Mouse (Mus musculus) limb, embryonic 12.5 days (tissue): ENCODE data around the gene Gm38431. TPM values are rescaled to one million over a fixed set of nuclear protein-coding genes. Genes with fewer than 3 reads are reported as not detected.

ENCODE experiments used
- ATAC-seq: fragments of 200-750 bp; cut with Nextera tagmentation; 2 replicates; pipeline ENCODE4 v1.8.0; 2017; ENCODE audit warnings: low read depth, moderate TSS enrichment; ENCODE audit not compliant: insufficient number of reproducible peaks, insufficient read depth, low FRiP score, low TSS enrichment
- H3K27ac ChIP-seq: fragments of 300-500 bp; sonication (generic); 2 replicates; pipeline ENCODE4 v1.5.1; 2016; ENCODE audit warnings: mild to moderate bottlenecking, moderate library complexity
- H3K27me3 ChIP-seq: fragments of 300-500 bp; sonication (generic); 2 replicates; pipeline ENCODE4 v1.6.1; 2016; ENCODE audit warnings: mild to moderate bottlenecking, moderate library complexity
- H3K36me3 ChIP-seq: fragments of 300-500 bp; sonication (generic); 2 replicates; pipeline ENCODE4 v1.6.1; 2016; ENCODE audit warnings: mild to moderate bottlenecking, moderate library complexity
- H3K4me1 ChIP-seq: fragments of 300-500 bp; sonication (generic); replicated peaks from 2 replicates; pipeline ENCODE4 v1.6.1; 2016
- H3K4me2 ChIP-seq: fragments of 300-500 bp; sonication (generic); 2 replicates; pipeline ENCODE4 v1.6.1; 2016; ENCODE audit warnings: mild to moderate bottlenecking, moderate library complexity
- H3K4me3 ChIP-seq: fragments of 300-500 bp; sonication (generic); replicated peaks from 2 replicates; pipeline ENCODE4 v1.5.1; 2016; ENCODE audit warnings: mild to moderate bottlenecking
- H3K9ac ChIP-seq: fragments of 300-500 bp; sonication (generic); replicated peaks from 2 replicates; pipeline ENCODE4 v1.6.1; 2016; ENCODE audit warnings: mild to moderate bottlenecking, moderate library complexity
- H3K9me3 ChIP-seq: fragments of 300-500 bp; sonication (generic); 2 replicates; pipeline ENCODE4 v1.6.1; 2016; ENCODE audit warnings: mild to moderate bottlenecking, moderate library complexity
- WGBS: fragments of 180-500 bp; shearing (Covaris S2); methylation state at CpG from one replicate; pipeline ENCODE4 v1.1.7; 2016; 5-methylcytosine and 5-hydroxymethylcytosine counted together
- polyA plus RNA-seq: library from polyadenylated mRNA; unstranded; fragments of >200 nt; fragmentation: Nextera tagmentation; extraction: Ambion mirVana; gene quantifications from 2 replicates; pipeline ENCODE4 v1.2.1, GENCODE M21; 2016

The Gm38431 gene
- polyA plus RNA-seq, 1 experiment from 2014 or later, result 2.8 TPM

- Histone ChIP-seq H3K36me3 (no peaks in the 10 kb centered on the region), H3K9ac (peak within 1 kb of the TSS; percentile 42), H3K27ac (no peak within 1 kb of the TSS), H3K9me3 (no peaks in the 10 kb centered on the region), H3K27me3 (peaks cover 82% of the 10 kb centered on the region), H3K4me3 (peak within 1 kb of the TSS; percentile 51), H3K4me1 (peaks cover 47% of the 10 kb centered on the region), H3K4me2 (peak within 1 kb of the TSS; percentile 92)
- 2% methylated on average over 37 of the region's 37 CpGs for WGBS
- ATAC-seq, result no peak
Observed at GRCm38 (mm10) chr9:21029291-21030054, 62.3 kb downstream of the Gm38431 start, which contains the start of gene Icam4. Gene Icam4 (plus strand): TSS chr9:21029373.

DNA sequence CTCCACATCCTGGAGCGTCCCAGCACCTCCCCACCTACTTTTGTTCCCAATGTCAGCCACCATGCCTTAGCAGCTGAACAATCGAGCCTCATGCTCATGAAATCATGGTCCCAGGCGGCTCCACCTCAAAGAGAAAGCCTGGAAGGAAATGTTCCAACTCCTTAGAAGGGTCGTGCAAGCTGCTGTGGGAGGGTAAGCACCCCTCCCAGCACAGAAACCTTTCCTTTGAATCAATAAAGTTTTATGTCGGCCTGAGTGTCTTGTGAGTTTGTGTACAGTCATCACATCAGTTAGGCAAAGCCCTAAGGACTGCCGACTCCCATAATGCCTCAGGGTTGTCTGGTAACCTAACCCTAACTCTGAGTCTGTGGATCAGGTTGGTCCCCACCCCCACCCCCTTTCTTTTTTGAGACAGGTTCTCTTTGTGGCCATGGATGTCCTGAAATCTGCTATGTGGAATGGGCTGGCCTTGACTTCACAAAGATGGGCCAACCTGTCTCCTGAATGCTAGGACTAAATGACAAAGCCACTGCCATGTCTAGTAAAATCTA, 63.2 kb downstream of the Gm38431 start:
- no peak for ATAC-seq
- 65% methylated on average over 6 of the region's 6 CpGs for WGBS

GRCm38 (mm10) chr9:21027774-21028290, 64.0 kb downstream of the Gm38431 start:
- no peak for ATAC-seq
- 0 out of 2 replicates have a peak overlapping the region, but pooled peaks have one; percentile 12 for H3K9ac ChIP-seq
- peaks cover 36% of the 10 kb centered on the region for H3K4me1 ChIP-seq
- no peaks in the 10 kb centered on the region for H3K36me3 ChIP-seq
- no peak overlapping the region for H3K27ac ChIP-seq
- no peaks in the 10 kb centered on the region for H3K9me3 ChIP-seq
- WGBS, result 39% methylated on average over 8 of the region's 8 CpGs
- no peak overlapping the region for H3K4me3 ChIP-seq
- H3K4me2 ChIP-seq, result no peak overlapping the region
- peaks cover 67% of the 10 kb centered on the region for H3K27me3 ChIP-seq

More for the DNA sequence above, 63.2 kb downstream of the Gm38431 start:
- peaks cover 75% of the 10 kb centered on the region for H3K27me3 ChIP-seq
- no peak overlapping the region; the same call in 1 of the 2 replicates for H3K9ac ChIP-seq
- peaks cover 44% of the 10 kb centered on the region for H3K4me1 ChIP-seq
- no peaks in the 10 kb centered on the region for H3K36me3 ChIP-seq
- no peak overlapping the region for H3K4me2 ChIP-seq
- no peak overlapping the region for H3K4me3 ChIP-seq
- H3K9me3 ChIP-seq, result no peaks in the 10 kb centered on the region
- no peak overlapping the region for H3K27ac ChIP-seq

- WGBS, result 77% methylated on average over 12 of the region's 12 CpGs
- Histone ChIP-seq H3K27ac (no peak overlapping the region), H3K27me3 (peaks cover 57% of the 10 kb centered on the region), H3K4me1 (peaks cover 27% of the 10 kb centered on the region), H3K4me2 (no peak overlapping the region), H3K36me3 (no peaks in the 10 kb centered on the region), H3K4me3 (no peak overlapping the region), H3K9me3 (no peaks in the 10 kb centered on the region), H3K9ac (no peak overlapping the region)
- ATAC-seq, result no peak
Observed at GRCm38 (mm10) chr9:21026849-21027248, 64.9 kb downstream of the Gm38431 start.

DNA sequence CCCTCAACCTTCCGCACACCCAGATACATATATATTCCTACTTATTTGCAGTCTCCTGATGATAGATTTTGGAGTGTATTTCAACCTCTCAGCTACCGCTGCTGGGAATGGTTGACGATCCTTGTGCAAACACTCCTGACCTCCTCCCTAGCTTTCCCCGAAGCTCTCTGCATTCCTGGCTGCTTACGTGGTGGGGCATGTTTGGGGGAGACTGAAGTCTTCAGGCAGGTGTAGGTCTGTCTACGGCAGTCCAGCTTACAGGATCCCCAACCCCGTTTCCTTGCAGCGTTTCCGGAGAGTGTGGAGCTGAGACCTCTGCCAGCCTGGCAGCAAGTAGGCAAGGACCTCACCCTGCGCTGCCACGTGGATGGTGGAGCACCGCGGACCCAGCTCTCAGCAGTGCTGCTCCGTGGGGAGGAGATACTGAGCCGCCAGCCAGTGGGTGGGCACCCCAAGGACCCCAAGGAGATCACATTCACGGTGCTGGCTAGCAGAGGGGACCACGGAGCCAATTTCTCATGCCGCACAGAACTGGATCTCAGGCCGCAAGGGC, 66.5 kb downstream of the Gm38431 start:
- H3K27ac ChIP-seq, result no peak overlapping the region
- ATAC-seq, result no peak
- WGBS, result 74% methylated on average over 19 of the region's 19 CpGs
- peaks cover 22% of the 10 kb centered on the region for H3K4me1 ChIP-seq
- no peaks in the 10 kb centered on the region for H3K36me3 ChIP-seq
- H3K9me3 ChIP-seq, result no peaks in the 10 kb centered on the region
- H3K4me2 ChIP-seq, result no peak overlapping the region
- H3K27me3 ChIP-seq, result peaks cover 43% of the 10 kb centered on the region
- no peak overlapping the region for H3K4me3 ChIP-seq
- H3K9ac ChIP-seq, result no peak overlapping the region

DNA sequence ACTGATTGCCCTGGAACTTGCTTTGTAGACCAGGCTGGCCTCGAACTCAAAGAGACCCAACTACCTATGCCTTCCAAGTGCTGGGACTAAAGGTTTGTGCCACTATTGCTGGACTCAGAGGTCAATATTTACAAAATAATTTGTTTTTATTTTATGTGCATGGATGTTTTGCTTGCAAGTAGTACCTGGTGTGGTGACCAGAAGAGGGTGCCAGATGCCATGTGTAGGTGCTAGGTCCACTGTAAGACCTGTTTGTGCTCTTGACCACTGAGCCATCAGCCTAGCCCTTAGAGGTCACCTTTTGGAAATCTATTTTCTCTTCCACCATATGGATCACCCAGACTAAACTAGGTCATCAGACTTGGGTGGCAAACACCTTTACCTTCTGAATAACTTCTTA, 69.1 kb downstream of the Gm38431 start:
- ATAC-seq, result no peak
- Histone ChIP-seq H3K27me3 (peaks cover 27% of the 10 kb centered on the region), H3K4me1 (peaks cover 5% of the 10 kb centered on the region), H3K4me2 (no peak overlapping the region), H3K9ac (no peak overlapping the region), H3K9me3 (no peaks in the 10 kb centered on the region), H3K4me3 (no peak overlapping the region), H3K36me3 (no peaks in the 10 kb centered on the region), H3K27ac (no peak overlapping the region)
- 71% methylated on average over 1 of the region's 1 CpGs for WGBS

DNA sequence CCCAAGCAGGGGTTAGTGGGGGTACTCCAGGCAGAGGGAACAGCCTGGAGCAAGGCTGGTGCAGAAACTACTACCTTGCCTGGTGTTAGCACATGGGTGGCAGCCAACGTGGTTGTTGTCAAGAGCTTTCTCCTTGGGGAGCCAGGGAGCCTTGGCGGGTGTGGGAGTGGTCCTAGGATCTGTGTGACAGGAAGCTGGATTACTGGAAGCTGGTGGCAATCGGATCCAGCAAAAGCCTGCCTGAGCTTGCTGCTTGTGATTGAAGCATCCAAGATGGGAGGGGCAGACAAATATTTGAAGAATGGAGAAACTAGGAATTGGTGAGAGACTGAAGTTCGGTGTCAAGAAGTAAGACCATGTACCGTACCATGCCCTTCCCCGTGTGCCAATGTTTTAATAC, 69.5 kb downstream of the Gm38431 start:
- no peak for ATAC-seq
- 55% methylated on average over 6 of the region's 6 CpGs for WGBS
- Histone ChIP-seq H3K27ac (no peak overlapping the region), H3K9ac (no peak overlapping the region), H3K4me1 (0 out of 2 replicates have a peak, but pooled peaks cover under 1% of the 10 kb centered on the region), H3K9me3 (no peaks in the 10 kb centered on the region), H3K27me3 (peaks cover 31% of the 10 kb centered on the region), H3K4me2 (no peak overlapping the region), H3K4me3 (no peak overlapping the region), H3K36me3 (no peaks in the 10 kb centered on the region)

- H3K27me3 ChIP-seq, result peaks cover 32% of the 10 kb centered on the region
- H3K4me2 ChIP-seq, result no peak overlapping the region
- 85% methylated on average over 3 of the region's 3 CpGs for WGBS
- no peak overlapping the region for H3K9ac ChIP-seq
- H3K4me1 ChIP-seq, result no peaks in the 10 kb centered on the region
- no peak overlapping the region for H3K4me3 ChIP-seq
- no peak for ATAC-seq
- no peaks in the 10 kb centered on the region for H3K9me3 ChIP-seq
- H3K27ac ChIP-seq, result no peak overlapping the region
- no peaks in the 10 kb centered on the region for H3K36me3 ChIP-seq
Observed at GRCm38 (mm10) chr9:21021363-21021762, 70.4 kb downstream of the Gm38431 start.

GRCm38 (mm10) chr9:21018600-21018999, 73.2 kb downstream of the Gm38431 start:
- no peak for ATAC-seq
- H3K9me3 ChIP-seq, result no peaks in the 10 kb centered on the region
- no peak overlapping the region for H3K4me2 ChIP-seq
- H3K4me1 ChIP-seq, result peaks cover 11% of the 10 kb centered on the region
- no peaks in the 10 kb centered on the region for H3K36me3 ChIP-seq
- WGBS, result 63% methylated on average over 2 of the region's 2 CpGs
- H3K4me3 ChIP-seq, result no peak overlapping the region
- H3K27me3 ChIP-seq, result peaks cover 51% of the 10 kb centered on the region
- H3K9ac ChIP-seq, result no peak overlapping the region
- no peak overlapping the region for H3K27ac ChIP-seq
